ENCODE assay signal across 23 mouse cellular contexts in genomic region chr7:80704066-80704465, GRCm38 (mm10). TPM values are rescaled to one million over a fixed set of nuclear protein-coding genes. Genes with fewer than 3 reads are reported as not detected.
DNase-seq lines count a peak whose midpoint lies in the region; ATAC-seq and TF ChIP-seq lines count a peak whose summit lies in the region.
"Had no signal": no experiment of that assay in that cellular context is flagged by ENCODE, and none has a peak within 500 bp of the region (broad histone marks: within the 10 kb centered on the region; RNA-seq: fewer than 3 reads in every experiment).

No protein-coding gene starts in this region.

- no peak for TF ChIP-seq CTCF in liver, embryonic 14.5 days (IDR thresholded peaks at IDR 0.05; ENCODE audit: low read depth)
- no peak for TF ChIP-seq CTCF in liver, postnatal 0 days (IDR thresholded peaks at IDR 0.05; ENCODE audit: low read depth)

- no peaks in the 10 kb centered on the region for H3K27me3 ChIP-seq in liver, embryonic 13.5 days
- no peaks in the 10 kb centered on the region for H3K27me3 ChIP-seq in liver, embryonic 12.5 days (replicated peaks)
- no peaks in the 10 kb centered on the region for H3K27me3 ChIP-seq in liver, embryonic 14.5 days (ENCODE audit: control insufficient read depth, insufficient read depth, low read length)
- no peaks in the 10 kb centered on the region for H3K27me3 ChIP-seq in liver, postnatal 0 days (ENCODE audit: insufficient read depth, low read length)
- H3K27me3 ChIP-seq in hindbrain, embryonic 11.5 days (ENCODE audit: control insufficient read depth, insufficient read depth, low read length), result no peaks in the 10 kb centered on the region
- H3K27me3 ChIP-seq: embryonic facial prominence, embryonic 12.5 days; embryonic facial prominence, embryonic 15.5 days; forebrain, embryonic 12.5 days; forebrain, embryonic 15.5 days had no signal

- H3K4me1 ChIP-seq in liver, embryonic 13.5 days (replicated peaks), result peaks cover 26% of the 10 kb centered on the region
- peaks cover 23% of the 10 kb centered on the region for H3K4me1 ChIP-seq in liver, embryonic 12.5 days
- peaks cover 17 to 22% of the 10 kb centered on the region in 2 experiments for H3K4me1 ChIP-seq in liver, embryonic 14.5 days (replicated peaks; ENCODE audit: control insufficient read depth in 2 of 2, insufficient read depth in 2 of 2, low read length in 1 of 2)
- H3K4me1 ChIP-seq in liver, postnatal 0 days (ENCODE audit: insufficient read depth), result peaks cover 10% of the 10 kb centered on the region; the same call in 1 of the 2 replicates
- H3K4me1 ChIP-seq in hindbrain, embryonic 11.5 days (replicated peaks; ENCODE audit: control insufficient read depth, insufficient read depth, low read length), result no peaks in the 10 kb centered on the region
- H3K4me1 ChIP-seq: embryonic facial prominence, embryonic 12.5 days; embryonic facial prominence, embryonic 15.5 days; forebrain, embryonic 12.5 days; forebrain, embryonic 15.5 days; hindbrain, embryonic 10.5 days had no signal

- TF ChIP-seq EP300 in liver, embryonic 14.5 days (IDR thresholded peaks at IDR 0.05; ENCODE audit: low read depth), result no peak
- TF ChIP-seq EP300 in liver, postnatal 0 days (IDR thresholded peaks at IDR 0.05; ENCODE audit: low read depth), result no peak

- peak overlapping the region; percentile 3; the same call in 1 of the 2 replicates for H3K4me2 ChIP-seq in liver, embryonic 13.5 days
- H3K4me2 ChIP-seq in liver, embryonic 12.5 days, result no peak overlapping the region
- H3K4me2 ChIP-seq in liver, embryonic 14.5 days (ENCODE audit: low read depth), result no peak overlapping the region
- H3K4me2 ChIP-seq in liver, postnatal 0 days (ENCODE audit: low read depth, low read length), result no peak overlapping the region
- H3K4me2 ChIP-seq in hindbrain, embryonic 11.5 days (replicated peaks; ENCODE audit: low read depth, low read length), result no peak overlapping the region
- H3K4me2 ChIP-seq: embryonic facial prominence, embryonic 12.5 days; embryonic facial prominence, embryonic 15.5 days; forebrain, embryonic 12.5 days; forebrain, embryonic 15.5 days; heart, embryonic 11.5 days; hindbrain, embryonic 14.5 days had no signal

- DNase-seq in liver, embryonic 13.5 days, result no peak
- no peak for DNase-seq in liver, embryonic 14.5 days (ENCODE audit: low read depth in 3 of 3, low spot score in 3 of 3)
- DNase-seq in liver, postnatal 0 days, result no peak
- no peak for DNase-seq in hindbrain, embryonic 11.5 days (ENCODE audit: low spot score)
- no peak for DNase-seq in adrenal gland, postnatal 10 days
- DNase-seq: adrenal gland, adult 2 months; adrenal gland, postnatal 25 days; cerebellum, adult 18-20 months; cerebellum, adult 9-10 months; cerebellum, postnatal 14 days; gastrocnemius, postnatal 10 days; gastrocnemius, postnatal 36 days had no signal

- H3K4me3 ChIP-seq in liver, embryonic 13.5 days (replicated peaks), result no peak overlapping the region
- H3K4me3 ChIP-seq in liver, embryonic 12.5 days, result no peak overlapping the region
- no peak overlapping the region for H3K4me3 ChIP-seq in liver, embryonic 14.5 days (ENCODE audit: insufficient read depth in 1 of 2, low read depth in 2 of 2, low read length in 2 of 2)
- H3K4me3 ChIP-seq in liver, postnatal 0 days (ENCODE audit: low read depth, low read length), result no peak overlapping the region
- H3K4me3 ChIP-seq in hindbrain, embryonic 11.5 days (ENCODE audit: low read depth, low read length), result no peak overlapping the region
- H3K4me3 ChIP-seq: embryonic facial prominence, embryonic 12.5 days; embryonic facial prominence, embryonic 15.5 days; forebrain, embryonic 12.5 days; forebrain, embryonic 15.5 days; hindbrain, embryonic 10.5 days had no signal

- H3K27ac ChIP-seq in liver, embryonic 13.5 days, result 0 out of 2 replicates have a peak overlapping the region, but pooled peaks have one; percentile 47
- no peak overlapping the region for H3K27ac ChIP-seq in liver, embryonic 12.5 days
- H3K27ac ChIP-seq in liver, embryonic 14.5 days, result no peak overlapping the region
- H3K27ac ChIP-seq in liver, postnatal 0 days (ENCODE audit: low read depth), result no peak overlapping the region
- H3K27ac ChIP-seq in hindbrain, embryonic 11.5 days (ENCODE audit: low read depth, low read length), result no peak overlapping the region
- H3K27ac ChIP-seq: embryonic facial prominence, embryonic 12.5 days; embryonic facial prominence, embryonic 15.5 days; forebrain, embryonic 12.5 days; forebrain, embryonic 15.5 days; hindbrain, embryonic 10.5 days; hindbrain, embryonic 14.5 days; hindbrain, postnatal 0 days had no signal

- 66% methylated on average over 4 of the region's 4 CpGs for WGBS in liver, embryonic 13.5 days (ENCODE audit: insufficient replicate concordance)
- WGBS in liver, embryonic 12.5 days (ENCODE audit: insufficient replicate concordance), result 71% methylated on average over 4 of the region's 4 CpGs
- WGBS in liver, embryonic 14.5 days (ENCODE audit: insufficient replicate concordance), result 58% methylated on average over 4 of the region's 4 CpGs
- WGBS in liver, postnatal 0 days (ENCODE audit: insufficient replicate concordance), result 74% methylated on average over 4 of the region's 4 CpGs
- 86% methylated on average over 4 of the region's 4 CpGs for WGBS in hindbrain, embryonic 11.5 days

- no peaks in the 10 kb centered on the region for H3K36me3 ChIP-seq in liver, embryonic 13.5 days
- no peaks in the 10 kb centered on the region for H3K36me3 ChIP-seq in liver, embryonic 12.5 days
- H3K36me3 ChIP-seq in liver, embryonic 14.5 days (replicated peaks; ENCODE audit: control insufficient read depth, insufficient read depth, low read depth), result no peaks in the 10 kb centered on the region
- no peaks in the 10 kb centered on the region for H3K36me3 ChIP-seq in liver, postnatal 0 days (replicated peaks; ENCODE audit: insufficient read depth, low read length)
- H3K36me3 ChIP-seq in hindbrain, embryonic 11.5 days (ENCODE audit: control insufficient read depth, insufficient read depth, low read length), result no peaks in the 10 kb centered on the region
- H3K36me3 ChIP-seq: embryonic facial prominence, embryonic 12.5 days; embryonic facial prominence, embryonic 15.5 days; forebrain, embryonic 12.5 days; forebrain, embryonic 15.5 days; hindbrain, embryonic 10.5 days had no signal

- no peak overlapping the region for H3K9ac ChIP-seq in liver, embryonic 13.5 days
- no peak overlapping the region for H3K9ac ChIP-seq in liver, embryonic 12.5 days
- H3K9ac ChIP-seq in liver, embryonic 14.5 days (replicated peaks), result no peak overlapping the region
- H3K9ac ChIP-seq in liver, postnatal 0 days (replicated peaks), result no peak overlapping the region
- H3K9ac ChIP-seq in hindbrain, embryonic 11.5 days (ENCODE audit: low read depth, low read length), result no peak overlapping the region
- H3K9ac ChIP-seq: embryonic facial prominence, embryonic 12.5 days; embryonic facial prominence, embryonic 15.5 days; forebrain, embryonic 12.5 days; forebrain, embryonic 15.5 days; hindbrain, embryonic 14.5 days had no signal

- peak; percentile 42; the same call in 1 of the 2 replicates for ATAC-seq in liver, embryonic 13.5 days (ENCODE audit: low read depth)
- no peak; the same call in 1 of the 2 replicates for ATAC-seq in liver, embryonic 12.5 days
- ATAC-seq in liver, embryonic 14.5 days (ENCODE audit: insufficient read depth), result peak; percentile 43; the same call in 1 of the 2 replicates
- ATAC-seq in liver, postnatal 0 days, result 0 out of 2 replicates have a peak, but pooled peaks have one; percentile 43
- no peak for ATAC-seq in hindbrain, embryonic 11.5 days (ENCODE audit: low FRiP score)
- ATAC-seq: CD4-positive, CD25-positive, alpha-beta regulatory T cell, adult 4 months; forebrain, embryonic 15.5 days; hindbrain, postnatal 0 days; inflammation-experienced regulatory T-cells, adult 6 months had no signal

- no peaks in the 10 kb centered on the region for H3K9me3 ChIP-seq in liver, embryonic 13.5 days (replicated peaks)
- H3K9me3 ChIP-seq in liver, embryonic 12.5 days (replicated peaks), result no peaks in the 10 kb centered on the region
- no peaks in the 10 kb centered on the region for H3K9me3 ChIP-seq in liver, embryonic 14.5 days (ENCODE audit: control insufficient read depth, low read length)
- no peaks in the 10 kb centered on the region for H3K9me3 ChIP-seq in liver, postnatal 0 days (ENCODE audit: low read length)
- H3K9me3 ChIP-seq in hindbrain, embryonic 11.5 days (ENCODE audit: control insufficient read depth, low read length), result no peaks in the 10 kb centered on the region
- H3K9me3 ChIP-seq: embryonic facial prominence, embryonic 12.5 days; embryonic facial prominence, embryonic 15.5 days; forebrain, embryonic 12.5 days; forebrain, embryonic 15.5 days; hindbrain, embryonic 10.5 days had no signal

RNA-seq across cellular contexts. Expression of gene Crtc3, which starts 15.4 kb away (rescaled TPM):
- 4.1 and 5.5 TPM in 2 replicates for polyA plus RNA-seq in liver, embryonic 13.5 days (2015; fragmentation: Nextera tagmentation; extraction: Ambion mirVana)
- 7.0 and 7.1 TPM in 2 replicates for polyA plus RNA-seq in liver, embryonic 12.5 days (2016; fragmentation: Nextera tagmentation; extraction: Ambion mirVana)
- polyA plus RNA-seq in liver, embryonic 14.5 days (2012; rRNA removed), result 1.7 and 1.9 TPM in 2 replicates
- 2.4 and 4.2 TPM in 2 replicates for polyA plus RNA-seq in liver, embryonic 14.5 days (2014; fragmentation: Nextera tagmentation; extraction: Ambion mirVana)
- 4.1 and 5.4 TPM in 2 replicates for polyA plus RNA-seq in liver, postnatal 0 days (2015; fragmentation: Nextera tagmentation; extraction: Ambion mirVana)
- 9.9 and 11.1 TPM in 2 replicates for polyA plus RNA-seq in hindbrain, embryonic 11.5 days (2014; fragmentation: Nextera tagmentation; extraction: Ambion mirVana)
- total RNA-seq in adrenal gland, postnatal 10 days (2021), result 10 to 100 TPM; 19.0 to 26.8 TPM

Comparison
In these comparisons a context has a peak if more than half of its experiments do, and no peak if none do; other contexts are left out.
1. ATAC-seq: peak in liver, embryonic 13.5 days (single experiment), liver, embryonic 14.5 days (single experiment) and liver, postnatal 0 days (single experiment); none in liver, embryonic 12.5 days (single experiment) and hindbrain, embryonic 11.5 days (single experiment).